Mouse (Mus musculus) heart, embryonic 11.5 days (tissue): Measurements from ENCODE around the gene Insrr. TPM values are rescaled to one million over a fixed set of nuclear protein-coding genes. Genes with fewer than 3 reads are reported as not detected.

ENCODE experiments used
- ATAC-seq: fragments of 200-750 bp; cut with Nextera tagmentation; replicated peaks from 2 replicates; pipeline ENCODE4 v1.8.0; 2017; ENCODE audit warnings: moderate library complexity; ENCODE audit not compliant: insufficient number of reproducible peaks, low FRiP score, low TSS enrichment
- H3K27ac ChIP-seq: fragments of 300-500 bp; sonication (generic); 2 replicates; pipeline ENCODE4 v1.5.1; 2014; ENCODE audit warnings: mild to moderate bottlenecking, low read depth, low read length
- H3K27me3 ChIP-seq: fragments of 300-500 bp; sonication (generic); 2 replicates; pipeline ENCODE4 v1.6.1; 2014; ENCODE audit warnings: mild to moderate bottlenecking, low read length, mixed read lengths; ENCODE audit not compliant: control insufficient read depth, insufficient read depth
- H3K36me3 ChIP-seq: fragments of 300-500 bp; sonication (generic); 2 replicates; pipeline ENCODE4 v1.6.1; 2014; ENCODE audit warnings: mild to moderate bottlenecking, low read length, moderate library complexity, mixed read lengths; ENCODE audit not compliant: control insufficient read depth, insufficient read depth
- H3K4me1 ChIP-seq: fragments of 300-500 bp; sonication (generic); 2 replicates; pipeline ENCODE4 v1.6.1; 2014; ENCODE audit warnings: low read length; ENCODE audit not compliant: control insufficient read depth, insufficient read depth
- H3K4me2 ChIP-seq: fragments of 300-500 bp; sonication (generic); 2 replicates; pipeline ENCODE4 v1.6.1; 2014; ENCODE audit warnings: mild to moderate bottlenecking, moderate library complexity
- H3K4me3 ChIP-seq: fragments of 300-500 bp; sonication (generic); 2 replicates; pipeline ENCODE4 v1.5.1; 2014; ENCODE audit warnings: low read depth, low read length
- H3K9ac ChIP-seq: fragments of 300-500 bp; sonication (generic); 2 replicates; pipeline ENCODE4 v1.6.1; 2014; ENCODE audit warnings: mild to moderate bottlenecking, low read depth, low read length, moderate library complexity
- H3K9me3 ChIP-seq: fragments of 300-500 bp; sonication (generic); replicated peaks from 2 replicates; pipeline ENCODE4 v1.6.1; 2016; ENCODE audit warnings: low read length; ENCODE audit not compliant: control insufficient read depth
- WGBS: fragments of 180-500 bp; shearing (Covaris S2); extraction: QIAGEN DNeasy Blood & Tissue Kit; methylation state at CpG from one replicate; pipeline ENCODE4 v1.1.7; 2014; ENCODE audit not compliant: insufficient replicate concordance; 5-methylcytosine and 5-hydroxymethylcytosine counted together
- polyA plus RNA-seq: library from polyadenylated mRNA; unstranded; fragments of >200 nt; fragmentation: Nextera tagmentation; extraction: Ambion mirVana; gene quantifications from 2 replicates; pipeline ENCODE4 v1.2.1, GENCODE M21; 2014

The Insrr gene
- 0.03 and 0.23 TPM in 2 replicates for polyA plus RNA-seq

- H3K27me3 ChIP-seq, result peaks cover 100% of the 10 kb centered on the region
- H3K4me1 ChIP-seq, result peaks cover 13% of the 10 kb centered on the region
- no peaks in the 10 kb centered on the region for H3K36me3 ChIP-seq
- peak within 1 kb of the TSS; percentile 63 for H3K4me2 ChIP-seq
- no peak within 1 kb of the TSS for H3K27ac ChIP-seq
- H3K4me3 ChIP-seq, result peak within 1 kb of the TSS; percentile 34
- no peak within 1 kb of the TSS for H3K9ac ChIP-seq
- ATAC-seq, result no peak
- no peaks in the 10 kb centered on the region for H3K9me3 ChIP-seq
- WGBS, result 1% methylated on average over 29 of the region's 29 CpGs
These were observed at the start of gene Insrr for GRCm38 (mm10) chr3:87796736-87797334. TSS of gene Insrr (plus strand) at chr3:87796951.

GRCm38 (mm10) chr3:87748431-87748830 lies 48.3 kb upstream of the Insrr start, which contains the start of gene Lrrc71:
TSS of gene Lrrc71 (minus strand) at chr3:87748625.
- H3K36me3 ChIP-seq, result no peaks in the 10 kb centered on the region; the same call in 1 of the 2 replicates
- no peak for ATAC-seq
- no peaks in the 10 kb centered on the region for H3K9me3 ChIP-seq
- H3K4me3 ChIP-seq, result no peak within 1 kb of the TSS
- H3K4me2 ChIP-seq, result no peak within 1 kb of the TSS
- peaks cover 9% of the 10 kb centered on the region; the same call in 1 of the 2 replicates for H3K27me3 ChIP-seq
- 36% methylated on average over 13 of the region's 13 CpGs for WGBS
- 0 out of 2 replicates have a peak, but pooled peaks cover 3% of the 10 kb centered on the region for H3K4me1 ChIP-seq
- H3K27ac ChIP-seq, result no peak within 1 kb of the TSS
- no peak within 1 kb of the TSS for H3K9ac ChIP-seq

- no peaks in the 10 kb centered on the region for H3K9me3 ChIP-seq
- H3K27ac ChIP-seq, result no peak overlapping the region
- no peak overlapping the region for H3K4me3 ChIP-seq
- no peak for ATAC-seq
- 14% methylated on average over 5 of the region's 5 CpGs for WGBS
- 0 out of 2 replicates have a peak, but pooled peaks cover 3% of the 10 kb centered on the region for H3K4me1 ChIP-seq
- no peak overlapping the region for H3K9ac ChIP-seq
- peaks cover 9% of the 10 kb centered on the region for H3K27me3 ChIP-seq
- H3K4me2 ChIP-seq, result no peak overlapping the region
- no peaks in the 10 kb centered on the region; the same call in 1 of the 2 replicates for H3K36me3 ChIP-seq
These were observed 47.7 kb upstream of the Insrr start for GRCm38 (mm10) chr3:87749036-87749435.

- no peak overlapping the region for H3K4me3 ChIP-seq
- H3K27ac ChIP-seq, result no peak overlapping the region
- H3K9me3 ChIP-seq, result no peaks in the 10 kb centered on the region
- H3K36me3 ChIP-seq, result no peaks in the 10 kb centered on the region; the same call in 1 of the 2 replicates
- 88% methylated on average over 12 of the region's 12 CpGs for WGBS
- 0 out of 2 replicates have a peak, but pooled peaks cover 3% of the 10 kb centered on the region for H3K4me1 ChIP-seq
- ATAC-seq, result no peak
- H3K9ac ChIP-seq, result no peak overlapping the region
- H3K4me2 ChIP-seq, result no peak overlapping the region
- peaks cover 16% of the 10 kb centered on the region for H3K27me3 ChIP-seq
These were observed 46.8 kb upstream of the Insrr start for GRCm38 (mm10) chr3:87749977-87750376.

GRCm38 (mm10) chr3:87752567-87752966 lies 44.2 kb upstream of the Insrr start:
- H3K4me2 ChIP-seq, result no peak overlapping the region
- H3K27ac ChIP-seq, result no peak overlapping the region
- H3K36me3 ChIP-seq, result no peaks in the 10 kb centered on the region; the same call in 1 of the 2 replicates
- no peak overlapping the region for H3K9ac ChIP-seq
- no peak overlapping the region for H3K4me3 ChIP-seq
- H3K4me1 ChIP-seq, result no peaks in the 10 kb centered on the region
- H3K27me3 ChIP-seq, result peaks cover 27% of the 10 kb centered on the region
- ATAC-seq, result no peak
- no peaks in the 10 kb centered on the region for H3K9me3 ChIP-seq
- 78% methylated on average over 3 of the region's 3 CpGs for WGBS

- Histone ChIP-seq H3K4me1 (no peaks in the 10 kb centered on the region), H3K36me3 (no peaks in the 10 kb centered on the region; the same call in 1 of the 2 replicates), H3K9ac (no peak overlapping the region), H3K4me2 (no peak overlapping the region), H3K27me3 (peaks cover 31% of the 10 kb centered on the region), H3K9me3 (no peaks in the 10 kb centered on the region), H3K4me3 (no peak overlapping the region), H3K27ac (no peak overlapping the region)
- 83% methylated on average over 13 of the region's 13 CpGs for WGBS
- no peak for ATAC-seq
These were observed 42.9 kb upstream of the Insrr start for GRCm38 (mm10) chr3:87753829-87754228.

GRCm38 (mm10) chr3:87755964-87756363 lies 40.8 kb upstream of the Insrr start:
- no peak overlapping the region for H3K9ac ChIP-seq
- H3K27me3 ChIP-seq, result peaks cover 31% of the 10 kb centered on the region
- H3K27ac ChIP-seq, result no peak overlapping the region

GRCm38 (mm10) chr3:87756488-87756887 lies 40.3 kb upstream of the Insrr start:
- H3K4me3 ChIP-seq, result no peak overlapping the region
- H3K9ac ChIP-seq, result no peak overlapping the region
- peaks cover 31% of the 10 kb centered on the region for H3K27me3 ChIP-seq
- 52% methylated on average over 20 of the region's 20 CpGs for WGBS
- H3K9me3 ChIP-seq, result no peaks in the 10 kb centered on the region
- no peaks in the 10 kb centered on the region; the same call in 1 of the 2 replicates for H3K4me1 ChIP-seq
- H3K4me2 ChIP-seq, result 0 out of 2 replicates have a peak overlapping the region, but pooled peaks have one; percentile 33
- H3K27ac ChIP-seq, result no peak overlapping the region
- no peak for ATAC-seq
- H3K36me3 ChIP-seq, result no peaks in the 10 kb centered on the region

More at GRCm38 (mm10) chr3:87755964-87756363, 40.8 kb upstream of the Insrr start:
- Histone ChIP-seq H3K4me2 (peak overlapping the region; percentile 33; the same call in 1 of the 2 replicates), H3K9me3 (no peaks in the 10 kb centered on the region), H3K36me3 (no peaks in the 10 kb centered on the region), H3K4me1 (no peaks in the 10 kb centered on the region), H3K4me3 (no peak overlapping the region)
- WGBS, result 6% methylated on average over 24 of the region's 24 CpGs
- 0 out of 2 replicates have a peak, but pooled peaks have one; percentile 10 for ATAC-seq
